Comparison of ENCODE assay signal across 10 mouse cellular contexts in the genomic region with DNA sequence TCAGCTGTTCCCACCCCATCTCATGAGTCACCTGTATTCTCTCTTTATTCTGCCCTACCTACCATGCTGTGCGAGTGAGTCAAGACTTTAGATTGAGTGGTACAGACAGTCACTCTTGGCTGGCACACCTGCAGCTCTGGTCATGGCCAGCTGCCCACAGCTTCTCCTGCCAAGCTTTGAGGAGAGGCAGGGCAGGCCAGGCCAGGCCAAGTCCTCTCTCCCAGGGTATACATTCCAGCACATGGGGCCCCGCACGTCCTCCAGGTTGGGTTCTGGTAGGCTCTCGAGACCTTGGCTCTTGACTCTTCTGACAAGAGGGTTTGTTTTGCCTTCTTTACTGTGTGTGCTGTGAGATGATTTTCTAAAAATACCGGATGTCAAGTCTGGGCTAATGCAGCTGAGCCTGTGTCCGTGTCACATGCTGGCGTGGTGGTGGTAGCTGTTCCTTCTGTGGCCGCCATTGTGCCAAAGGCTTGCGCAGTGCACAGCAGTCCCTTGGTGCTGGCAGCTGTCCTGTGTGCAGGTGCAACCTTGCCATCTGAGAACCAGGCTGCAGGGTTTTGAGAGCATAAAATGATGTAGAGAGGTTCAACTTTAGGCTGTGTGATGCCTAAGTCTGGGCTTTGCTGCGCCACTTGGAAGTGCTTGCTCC. TPM values are rescaled to one million over a fixed set of nuclear protein-coding genes. Genes with fewer than 3 reads are reported as not detected.
DNase-seq lines count a peak whose midpoint lies in the region; ATAC-seq and TF ChIP-seq lines count a peak whose summit lies in the region.
"Had no signal": no experiment of that assay in that cellular context is flagged by ENCODE, and none has a peak within 500 bp of the region (broad histone marks: within the 10 kb centered on the region; RNA-seq: fewer than 3 reads in every experiment).

No protein-coding gene starts in this region.

- no peaks in the 10 kb centered on the region for H3K27me3 ChIP-seq in heart, embryonic 14.5 days (ENCODE audit: control insufficient read depth, insufficient read depth, low read length)
- H3K27me3 ChIP-seq: embryonic facial prominence, embryonic 15.5 days; neural tube, embryonic 13.5 days had no signal

- peak overlapping the region; percentile 71 to 90 for H3K27ac ChIP-seq in heart, embryonic 14.5 days (replicated peaks in 1 of 2; ENCODE audit: control insufficient read depth in 1 of 2, insufficient read depth in 1 of 2, low read depth in 2 of 2, low read length in 2 of 2)
- H3K27ac ChIP-seq in layer of hippocampus, adult 2 months, result no peak overlapping the region; the same call in 1 of the 2 replicates
- H3K27ac ChIP-seq: embryonic facial prominence, embryonic 15.5 days; neural tube, embryonic 13.5 days had no signal

- no peak for TF ChIP-seq CTCF in layer of hippocampus, adult 2 months (conservative IDR thresholded peaks at IDR 0.05)

- peak; percentile 86 for ATAC-seq in heart, embryonic 14.5 days (ENCODE audit: insufficient number of reproducible peaks, insufficient read depth, low FRiP score, low read depth)
- no peak for ATAC-seq in erythroid progenitor cell, adult 5-6 weeks (replicated peaks; ENCODE audit: low FRiP score, poor library complexity, severe bottlenecking)

- H3K9ac ChIP-seq in heart, embryonic 14.5 days (ENCODE audit: low read length), result peak overlapping the region; percentile 46; the same call in 1 of the 2 replicates
- H3K9ac ChIP-seq: embryonic facial prominence, embryonic 15.5 days; neural tube, embryonic 13.5 days had no signal

- H3K4me3 ChIP-seq in heart, embryonic 14.5 days (ENCODE audit: control insufficient read depth in 1 of 2, insufficient read depth in 1 of 2, low read depth in 1 of 2, low read length in 2 of 2), result no peak overlapping the region
- H3K4me3 ChIP-seq in layer of hippocampus, adult 2 months, result no peak overlapping the region
- H3K4me3 ChIP-seq: embryonic facial prominence, embryonic 15.5 days; neural tube, embryonic 13.5 days had no signal

- peak; percentile 64 to 65 for DNase-seq in adrenal gland, adult (ENCODE audit: inconsistent age in 2 of 2, low spot score in 1 of 2)
- DNase-seq in adrenal gland, adult 8-10 months, result no peak
- DNase-seq in cerebellum, adult 8-10 months, result peak; percentile 69
- peak; percentile 90 to 92 for DNase-seq in lung, adult 18-20 months
- no peak for DNase-seq in urinary bladder, postnatal 25 days (ENCODE audit: low spot score)
- no peak for DNase-seq in layer of hippocampus, adult 2 months (ENCODE audit: low spot score in 2 of 2)

- H3K4me2 ChIP-seq in heart, embryonic 14.5 days (ENCODE audit: low read length), result no peak overlapping the region
- H3K4me2 ChIP-seq: embryonic facial prominence, embryonic 15.5 days; neural tube, embryonic 13.5 days had no signal

- WGBS in heart, embryonic 14.5 days, result 54% methylated on average over 10 of the region's 10 CpGs

- H3K4me1 ChIP-seq in heart, embryonic 14.5 days (ENCODE audit: control insufficient read depth in 2 of 2, insufficient read depth in 2 of 2, low read length in 2 of 2), result peaks cover 9 to 16% of the 10 kb centered on the region in 2 experiments; a peak in 3 of 4 replicates
- H3K4me1 ChIP-seq: embryonic facial prominence, embryonic 15.5 days; neural tube, embryonic 13.5 days had no signal

- peaks cover 48% of the 10 kb centered on the region for H3K36me3 ChIP-seq in heart, embryonic 14.5 days (ENCODE audit: control insufficient read depth, insufficient read depth, low read length)

- no peaks in the 10 kb centered on the region for H3K9me3 ChIP-seq in heart, embryonic 14.5 days (ENCODE audit: control insufficient read depth, low read length)
- H3K9me3 ChIP-seq: embryonic facial prominence, embryonic 15.5 days; neural tube, embryonic 13.5 days had no signal

RNA-seq across cellular contexts. Expression of gene Nt5dc3, which starts 47.2 kb away (rescaled TPM):
- 10 to 100 TPM; 44.4 to 80.1 (median 57.1) TPM for total RNA-seq in adrenal gland, adult 8-10 months (2022)
- polyA plus RNA-seq in heart, embryonic 14.5 days (2014; fragmentation: Nextera tagmentation; extraction: Ambion mirVana), result 4.1 and 4.7 TPM in 2 replicates
- total RNA-seq in erythroid progenitor cell, adult 5-6 weeks (2015; ENCODE audit: low replicate concordance), result 1.4 and 4.6 TPM in 2 replicates
- 0.39 and 1.1 TPM in 2 replicates for total RNA-seq in erythroid progenitor cell, adult 5-6 weeks (2017; ENCODE audit: low replicate concordance)
- total RNA-seq in layer of hippocampus, adult 2 months (2021), result 100 to 1,000 TPM; 126 to 148 TPM

Comparison
In these comparisons a context has a peak if more than half of its experiments do, and no peak if none do; other contexts are left out.
1. DNase-seq: peak in adrenal gland, adult (2 of 2), cerebellum, adult 8-10 months (single experiment) and lung, adult 18-20 months (2 of 2); none in adrenal gland, adult 8-10 months (single experiment), urinary bladder, postnatal 25 days (single experiment) and layer of hippocampus, adult 2 months (0 of 2).
2. RNA of gene Nt5dc3, which starts 47.2 kb away (total RNA-seq): 126 to 148 TPM in layer of hippocampus, adult 2 months and 44.4 to 80.1 TPM in adrenal gland, adult 8-10 months; 0.39 to 4.6 TPM in erythroid progenitor cell, adult 5-6 weeks; every median in the first group is over 4 times any median in the second.